Mouse (Mus musculus): ENCODE data around the gene Lrp1. TPM values are rescaled to one million over a fixed set of nuclear protein-coding genes. Genes with fewer than 3 reads are reported as not detected.
A peak's percentile ranks its signal among the peaks of the same experiment; 100 is the strongest.

Lrp1 gene
- polyA plus RNA-seq, 1 experiment from 2014 or later = 37.9 TPM

- no peak for ATAC-seq (ENCODE audit: extremely low read depth, insufficient number of reproducible peaks, low FRiP score, low TSS enrichment)
- WGBS = 9% methylated on average over 17 of the region's 17 CpGs
- Histone ChIP-seq H3K9ac (no peak overlapping the region; the same call in 1 of the 2 replicates), H3K27ac (replicated peaks) (no peak overlapping the region), H3K4me2 (peak overlapping the region; percentile 84; the same call in 1 of the 2 replicates), H3K36me3 (peaks cover 10% of the 10 kb centered on the region; the same call in 1 of the 2 replicates), H3K4me1 (peaks cover 62% of the 10 kb centered on the region), H3K4me3 (peak overlapping the region; percentile 55; the same call in 1 of the 2 replicates), H3K9me3 (no peaks in the 10 kb centered on the region), H3K27me3 (replicated peaks) (peaks cover 94% of the 10 kb centered on the region)
Observed at GRCm38 (mm10) chr10:127509837-127510701, 110.9 kb downstream of the Lrp1 start.

GRCm38 (mm10) chr10:127509051-127509836 lies 111.7 kb downstream of the Lrp1 start:
- WGBS = 2% methylated on average over 35 of the region's 35 CpGs
- H3K36me3 ChIP-seq = peaks cover 16% of the 10 kb centered on the region
- H3K9me3 ChIP-seq = no peaks in the 10 kb centered on the region
- H3K27ac ChIP-seq (replicated peaks) = no peak overlapping the region
- ATAC-seq (ENCODE audit: extremely low read depth, insufficient number of reproducible peaks, low FRiP score, low TSS enrichment) = peak; percentile 6; the same call in 1 of the 2 replicates
- peak overlapping the region; percentile 84 for H3K4me2 ChIP-seq
- H3K27me3 ChIP-seq (replicated peaks) = peaks cover 86% of the 10 kb centered on the region
- H3K4me1 ChIP-seq = peaks cover 54% of the 10 kb centered on the region
- H3K4me3 ChIP-seq = peak overlapping the region; percentile 55
- H3K9ac ChIP-seq = peak overlapping the region; percentile 59

GRCm38 (mm10) chr10:127508239-127508638 lies 112.7 kb downstream of the Lrp1 start:
- Histone ChIP-seq H3K4me2 (peak overlapping the region; percentile 84), H3K27me3 (replicated peaks) (peaks cover 76% of the 10 kb centered on the region), H3K4me3 (peak overlapping the region; percentile 55; the same call in 1 of the 2 replicates), H3K27ac (replicated peaks) (no peak overlapping the region), H3K9me3 (no peaks in the 10 kb centered on the region), H3K4me1 (peaks cover 44% of the 10 kb centered on the region), H3K36me3 (peaks cover 26% of the 10 kb centered on the region), H3K9ac (peak overlapping the region; percentile 45)
- WGBS = 5% methylated on average over 15 of the region's 15 CpGs
- no peak for ATAC-seq (ENCODE audit: extremely low read depth, insufficient number of reproducible peaks, low FRiP score, low TSS enrichment)

GRCm38 (mm10) chr10:127500894-127501893 lies 119.8 kb downstream of the Lrp1 start, which contains the start of gene Stac3:
TSS of gene Stac3 (plus strand) at chr10:127501686.
- no peak within 1 kb of the TSS for H3K4me2 ChIP-seq
- H3K36me3 ChIP-seq = peaks cover 77% of the 10 kb centered on the region
- ATAC-seq (ENCODE audit: extremely low read depth, insufficient number of reproducible peaks, low FRiP score, low TSS enrichment) = no peak
- 60% methylated on average over 13 of the region's 13 CpGs for WGBS
- H3K4me1 ChIP-seq = no peaks in the 10 kb centered on the region
- peaks cover 8% of the 10 kb centered on the region for H3K27me3 ChIP-seq (replicated peaks)
- no peak within 1 kb of the TSS for H3K9ac ChIP-seq
- no peak within 1 kb of the TSS for H3K4me3 ChIP-seq
- no peak within 1 kb of the TSS for H3K27ac ChIP-seq (replicated peaks)
- no peaks in the 10 kb centered on the region for H3K9me3 ChIP-seq

DNA sequence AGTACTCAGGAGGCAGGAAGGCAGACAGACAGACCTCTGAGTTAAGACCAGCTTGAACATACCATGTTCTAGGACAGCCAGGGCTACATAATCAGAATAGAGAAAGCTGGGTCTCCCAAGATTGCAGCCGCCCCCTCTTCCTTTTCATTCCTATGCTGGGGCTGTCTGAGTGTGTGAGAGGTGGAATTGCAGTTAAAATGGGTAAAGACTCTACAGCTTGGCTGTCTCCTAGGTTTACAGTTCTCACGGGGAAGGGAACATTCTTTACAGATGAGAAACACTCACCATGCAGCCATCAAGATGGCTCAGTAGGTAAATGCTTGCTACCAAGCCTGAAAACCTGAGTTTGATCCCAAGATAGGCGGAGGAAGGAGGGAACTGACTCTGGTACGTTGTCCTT lies 120.9 kb downstream of the Lrp1 start:
- Histone ChIP-seq H3K4me2 (no peak overlapping the region), H3K27ac (replicated peaks) (no peak overlapping the region), H3K27me3 (replicated peaks) (no peaks in the 10 kb centered on the region), H3K9ac (no peak overlapping the region), H3K36me3 (peaks cover 83% of the 10 kb centered on the region), H3K4me1 (no peaks in the 10 kb centered on the region), H3K4me3 (no peak overlapping the region), H3K9me3 (no peaks in the 10 kb centered on the region)
- ATAC-seq (ENCODE audit: extremely low read depth, insufficient number of reproducible peaks, low FRiP score, low TSS enrichment) = no peak
- 83% methylated on average over 4 of the region's 4 CpGs for WGBS

- no peak overlapping the region for H3K9ac ChIP-seq
- no peak for ATAC-seq (ENCODE audit: extremely low read depth, insufficient number of reproducible peaks, low FRiP score, low TSS enrichment)
- H3K27ac ChIP-seq (replicated peaks) = no peak overlapping the region
- 87% methylated on average over 5 of the region's 5 CpGs for WGBS
- H3K9me3 ChIP-seq = no peaks in the 10 kb centered on the region
- no peaks in the 10 kb centered on the region for H3K27me3 ChIP-seq (replicated peaks)
- H3K4me2 ChIP-seq = no peak overlapping the region
- no peaks in the 10 kb centered on the region for H3K4me1 ChIP-seq
- H3K36me3 ChIP-seq = peaks cover 85% of the 10 kb centered on the region
- no peak overlapping the region for H3K4me3 ChIP-seq
Observed at GRCm38 (mm10) chr10:127499516-127499915, 121.4 kb downstream of the Lrp1 start.

DNA sequence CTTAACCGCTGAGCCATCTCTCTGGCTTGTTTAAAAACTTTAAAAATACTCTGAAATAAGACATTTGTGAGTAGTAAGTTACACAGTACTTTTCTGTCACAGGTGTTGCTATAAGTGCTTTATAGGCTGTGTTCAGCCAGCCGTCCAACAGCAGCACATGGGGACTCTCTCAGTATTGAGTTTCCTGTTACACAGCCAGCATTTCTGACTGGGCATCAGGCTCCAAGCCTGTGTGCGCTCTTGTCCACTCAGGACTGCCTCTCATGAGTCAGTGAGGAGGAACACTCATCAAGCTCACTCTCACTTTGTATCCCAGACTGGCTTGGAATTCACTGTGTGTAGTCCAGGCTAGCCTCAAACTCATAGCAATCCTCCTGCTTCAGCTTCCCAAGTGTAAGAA lies 124.8 kb downstream of the Lrp1 start:
- no peak overlapping the region for H3K4me3 ChIP-seq
- no peak overlapping the region for H3K4me2 ChIP-seq
- H3K9me3 ChIP-seq = no peaks in the 10 kb centered on the region
- no peaks in the 10 kb centered on the region for H3K4me1 ChIP-seq
- no peak for ATAC-seq (ENCODE audit: extremely low read depth, insufficient number of reproducible peaks, low FRiP score, low TSS enrichment)
- no peak overlapping the region for H3K27ac ChIP-seq (replicated peaks)
- H3K27me3 ChIP-seq (replicated peaks) = no peaks in the 10 kb centered on the region
- H3K9ac ChIP-seq = no peak overlapping the region
- peaks cover 97% of the 10 kb centered on the region for H3K36me3 ChIP-seq
- 93% methylated on average over 3 of the region's 3 CpGs for WGBS

- no peak for ATAC-seq (ENCODE audit: extremely low read depth, insufficient number of reproducible peaks, low FRiP score, low TSS enrichment)
- Histone ChIP-seq H3K27ac (replicated peaks) (no peak overlapping the region), H3K27me3 (replicated peaks) (no peaks in the 10 kb centered on the region), H3K4me3 (no peak overlapping the region), H3K36me3 (peaks cover 97% of the 10 kb centered on the region), H3K4me2 (no peak overlapping the region), H3K9ac (no peak overlapping the region), H3K9me3 (no peaks in the 10 kb centered on the region), H3K4me1 (no peaks in the 10 kb centered on the region)
- 84% methylated on average over 3 of the region's 3 CpGs for WGBS
Observed at GRCm38 (mm10) chr10:127492118-127492517, 128.8 kb downstream of the Lrp1 start.

DNA sequence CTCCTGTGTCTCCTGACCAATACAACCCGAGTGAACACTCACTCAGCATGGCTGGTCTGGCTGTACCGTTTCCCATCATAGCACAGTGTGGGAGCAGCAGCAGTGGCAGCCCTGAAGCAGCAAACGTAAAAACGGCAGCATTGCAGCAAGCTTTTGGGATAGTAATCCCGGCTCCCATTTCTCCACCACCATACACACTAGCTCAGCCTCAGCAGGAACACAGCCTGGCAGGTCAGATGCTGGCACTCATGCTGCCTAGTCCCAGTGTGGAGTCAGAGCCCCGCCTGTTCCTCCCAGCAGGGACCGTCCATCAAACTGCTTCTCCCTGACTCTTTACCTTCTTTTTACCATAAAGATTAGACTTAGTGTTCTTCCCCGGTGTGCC lies 129.8 kb downstream of the Lrp1 start:
- H3K9ac ChIP-seq = no peak overlapping the region
- no peak overlapping the region for H3K4me3 ChIP-seq
- H3K9me3 ChIP-seq = no peaks in the 10 kb centered on the region
- no peak overlapping the region for H3K27ac ChIP-seq (replicated peaks)
- no peaks in the 10 kb centered on the region for H3K27me3 ChIP-seq (replicated peaks)
- 83% methylated on average over 8 of the region's 8 CpGs for WGBS
- H3K4me1 ChIP-seq = no peaks in the 10 kb centered on the region
- no peak overlapping the region for H3K4me2 ChIP-seq
- H3K36me3 ChIP-seq = peaks cover 95% of the 10 kb centered on the region
- no peak for ATAC-seq (ENCODE audit: extremely low read depth, insufficient number of reproducible peaks, low FRiP score, low TSS enrichment)

GRCm38 (mm10) chr10:127490160-127491127 lies 130.5 kb downstream of the Lrp1 start:
- ATAC-seq (ENCODE audit: extremely low read depth, insufficient number of reproducible peaks, low FRiP score, low TSS enrichment) = no peak
- Histone ChIP-seq H3K4me3 (no peak overlapping the region), H3K4me1 (no peaks in the 10 kb centered on the region), H3K9me3 (no peaks in the 10 kb centered on the region), H3K27ac (replicated peaks) (no peak overlapping the region), H3K36me3 (peaks cover 94% of the 10 kb centered on the region), H3K27me3 (replicated peaks) (no peaks in the 10 kb centered on the region), H3K9ac (no peak overlapping the region), H3K4me2 (no peak overlapping the region)
- 85% methylated on average over 18 of the region's 18 CpGs for WGBS
